Mouse (Mus musculus) intestine, embryonic 15.5 days (tissue): ENCODE results near the gene Trabd2b. TPM values are rescaled to one million over a fixed set of nuclear protein-coding genes. Genes with fewer than 3 reads are reported as not detected.

Source experiments
- ATAC-seq: fragments of 200-750 bp; cut with Nextera tagmentation; 2 replicates; pipeline ENCODE4 v1.8.0; 2017; ENCODE audit warnings: moderate TSS enrichment, moderate library complexity
- H3K27ac ChIP-seq: fragments of 300-500 bp; sonication (generic); 2 replicates; pipeline ENCODE4 v1.5.1; 2015; ENCODE audit warnings: mild to moderate bottlenecking, inconsistent platforms
- H3K27me3 ChIP-seq: fragments of 300-500 bp; sonication (generic); replicated peaks from 2 replicates; pipeline ENCODE4 v1.6.1; 2015; ENCODE audit warnings: inconsistent platforms
- H3K36me3 ChIP-seq: fragments of 300-500 bp; sonication (generic); 2 replicates; pipeline ENCODE4 v1.6.1; 2015; ENCODE audit warnings: inconsistent platforms
- H3K4me1 ChIP-seq: fragments of 300-500 bp; sonication (generic); replicated peaks from 2 replicates; pipeline ENCODE4 v1.6.1; 2015; ENCODE audit warnings: inconsistent platforms
- H3K4me2 ChIP-seq: fragments of 300-500 bp; sonication (generic); replicated peaks from 2 replicates; pipeline ENCODE4 v1.6.1; 2015; ENCODE audit warnings: mild to moderate bottlenecking, inconsistent platforms
- H3K4me3 ChIP-seq: fragments of 300-500 bp; sonication (generic); replicated peaks from 2 replicates; pipeline ENCODE4 v1.5.1; 2015; ENCODE audit warnings: inconsistent platforms
- H3K9ac ChIP-seq: fragments of 300-500 bp; sonication (generic); 2 replicates; pipeline ENCODE4 v1.6.1; 2015; ENCODE audit warnings: inconsistent platforms
- H3K9me3 ChIP-seq: fragments of 300-500 bp; sonication (generic); 2 replicates; pipeline ENCODE4 v1.6.1; 2016; ENCODE audit warnings: inconsistent platforms
- WGBS: fragments of 180-500 bp; shearing (Covaris S2); methylation state at CpG from one replicate; pipeline ENCODE4 v1.1.7; 2015; 5-methylcytosine and 5-hydroxymethylcytosine counted together
- polyA plus RNA-seq: library from polyadenylated mRNA; unstranded; fragments of >200 nt; fragmentation: Nextera tagmentation; extraction: Ambion mirVana; gene quantifications from 2 replicates; pipeline ENCODE4 v1.2.1, GENCODE M21; 2015

Trabd2b gene
- polyA plus RNA-seq, 1 experiment from 2014 or later: 0.53 TPM

- Histone ChIP-seq H3K9ac (no peak overlapping the region), H3K4me3 (no peak overlapping the region), H3K27ac (no peak overlapping the region), H3K4me1 (no peaks in the 10 kb centered on the region), H3K36me3 (no peaks in the 10 kb centered on the region), H3K9me3 (no peaks in the 10 kb centered on the region), H3K27me3 (no peaks in the 10 kb centered on the region), H3K4me2 (no peak overlapping the region)
- WGBS: 23% methylated on average over 5 of the region's 5 CpGs
- peak; percentile 69 for ATAC-seq
Measured at GRCm38 (mm10) chr4:114635889-114636288, 229.4 kb downstream of the Trabd2b start.

DNA sequence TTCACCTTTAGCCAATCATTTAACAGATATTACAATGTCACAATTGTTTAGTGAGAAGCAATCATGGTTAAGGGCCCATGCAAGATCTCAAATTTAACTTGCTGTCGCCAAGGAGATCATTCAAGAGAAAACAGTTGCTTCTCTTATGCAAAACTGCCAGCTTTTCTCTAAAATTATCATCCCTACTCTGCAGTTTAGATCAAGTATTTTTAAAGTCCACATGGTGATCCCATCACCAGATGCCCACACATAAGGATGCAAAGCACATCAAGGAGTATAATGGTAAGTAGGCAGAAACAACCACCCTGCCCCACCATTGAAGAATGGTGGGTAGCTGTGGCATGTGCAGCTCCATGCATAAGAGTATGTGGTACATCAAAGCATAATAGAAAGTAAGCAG, 229.8 kb downstream of the Trabd2b start:
- Histone ChIP-seq H3K4me2 (no peak overlapping the region), H3K4me3 (no peak overlapping the region), H3K27ac (no peak overlapping the region), H3K27me3 (no peaks in the 10 kb centered on the region), H3K9me3 (no peaks in the 10 kb centered on the region), H3K4me1 (no peaks in the 10 kb centered on the region), H3K36me3 (no peaks in the 10 kb centered on the region), H3K9ac (no peak overlapping the region)
- WGBS: 88% methylated on average over 1 of the region's 1 CpGs
- no peak for ATAC-seq

DNA sequence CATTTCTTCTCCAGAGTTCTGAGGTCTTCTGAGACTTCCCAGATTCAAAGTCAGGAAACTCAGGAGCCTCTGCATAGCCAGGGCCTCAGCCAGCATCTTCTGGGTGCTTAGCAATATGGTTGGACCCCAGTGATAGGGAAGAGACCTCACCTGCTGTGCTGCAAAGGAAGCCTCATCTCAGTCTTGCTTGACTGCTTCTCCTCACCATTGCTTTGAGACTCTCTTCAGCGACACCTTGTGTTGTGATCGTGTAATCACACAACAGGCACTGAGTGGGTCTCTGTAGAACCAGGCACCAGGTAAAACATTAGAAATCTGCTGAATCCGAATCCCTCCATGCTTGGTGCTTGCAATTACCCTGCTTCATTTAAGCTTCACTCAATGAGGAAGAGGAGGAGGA, 230.6 kb downstream of the Trabd2b start:
- H3K4me3 ChIP-seq: no peak overlapping the region
- H3K4me1 ChIP-seq: no peaks in the 10 kb centered on the region
- H3K4me2 ChIP-seq: no peak overlapping the region
- H3K36me3 ChIP-seq: no peaks in the 10 kb centered on the region
- H3K9ac ChIP-seq: no peak overlapping the region
- H3K9me3 ChIP-seq: no peaks in the 10 kb centered on the region
- H3K27me3 ChIP-seq: no peaks in the 10 kb centered on the region
- ATAC-seq: no peak
- 17% methylated on average over 3 of the region's 3 CpGs for WGBS
- no peak overlapping the region for H3K27ac ChIP-seq

DNA sequence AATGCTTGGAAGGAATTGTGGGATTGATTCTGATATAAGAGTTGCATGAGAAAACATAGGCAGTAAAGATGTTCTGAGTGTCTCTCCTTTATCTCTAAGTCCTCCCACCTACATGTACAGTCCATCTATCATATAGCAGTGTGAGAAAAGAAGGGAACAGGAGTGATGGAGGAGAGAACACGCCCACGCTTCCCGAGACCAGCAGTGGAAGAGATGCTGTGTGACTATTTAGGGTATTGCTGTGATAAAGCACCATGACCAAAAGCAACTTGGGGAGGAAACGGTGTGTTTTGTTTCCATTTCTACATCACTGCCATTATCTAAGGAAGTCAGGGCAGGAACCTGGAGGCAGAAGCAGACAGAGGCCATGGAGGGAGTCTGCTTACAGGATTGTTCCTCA, 235.9 kb downstream of the Trabd2b start:
- ATAC-seq: no peak
- H3K27ac ChIP-seq: no peak overlapping the region
- 89% methylated on average over 4 of the region's 4 CpGs for WGBS
- no peak overlapping the region for H3K9ac ChIP-seq
- no peaks in the 10 kb centered on the region for H3K27me3 ChIP-seq
- no peaks in the 10 kb centered on the region for H3K9me3 ChIP-seq
- no peaks in the 10 kb centered on the region for H3K36me3 ChIP-seq
- no peak overlapping the region for H3K4me3 ChIP-seq
- no peak overlapping the region for H3K4me2 ChIP-seq
- no peaks in the 10 kb centered on the region for H3K4me1 ChIP-seq

- ATAC-seq: no peak
- Histone ChIP-seq H3K27ac (0 out of 2 replicates have a peak overlapping the region, but pooled peaks have one; percentile 6), H3K4me3 (no peak overlapping the region), H3K4me1 (peaks cover 5% of the 10 kb centered on the region; the same call in 1 of the 2 replicates), H3K27me3 (peaks cover under 1% of the 10 kb centered on the region; the same call in 1 of the 2 replicates), H3K4me2 (peak overlapping the region; percentile 18), H3K36me3 (no peaks in the 10 kb centered on the region), H3K9me3 (no peaks in the 10 kb centered on the region), H3K9ac (no peak overlapping the region)
- WGBS: 24% methylated on average over 20 of the region's 20 CpGs
Measured at GRCm38 (mm10) chr4:114643679-114644208, 237.2 kb downstream of the Trabd2b start.

DNA sequence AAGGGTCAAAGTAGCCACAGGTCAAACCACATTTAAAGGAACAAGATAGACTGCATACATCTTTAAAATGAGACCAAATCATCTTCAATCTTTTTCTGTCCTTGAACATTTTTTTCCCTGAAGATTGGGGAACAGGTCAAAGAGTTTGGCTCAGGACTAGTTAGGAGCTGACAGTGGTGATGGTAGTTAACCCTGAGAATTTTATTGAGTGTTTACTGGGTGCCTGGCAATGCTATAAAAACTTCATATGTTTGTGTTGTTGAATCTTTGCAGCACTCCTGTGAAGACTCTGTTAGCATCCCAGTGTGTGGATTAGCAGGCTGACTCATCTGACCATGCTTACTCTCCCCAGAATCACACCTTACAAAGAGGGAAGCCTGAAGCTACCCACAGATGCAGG, 238.8 kb downstream of the Trabd2b start:
- peaks cover 5% of the 10 kb centered on the region; the same call in 1 of the 2 replicates for H3K27me3 ChIP-seq

GRCm38 (mm10) chr4:114646825-114647681, 240.5 kb downstream of the Trabd2b start:
- ATAC-seq: peak; percentile 88
- H3K27me3 ChIP-seq: peaks cover 5% of the 10 kb centered on the region; the same call in 1 of the 2 replicates
- no peaks in the 10 kb centered on the region for H3K9me3 ChIP-seq
- peak overlapping the region; percentile 86 for H3K27ac ChIP-seq
- peaks cover 9% of the 10 kb centered on the region; the same call in 1 of the 2 replicates for H3K4me1 ChIP-seq
- no peak overlapping the region; the same call in 1 of the 2 replicates for H3K4me2 ChIP-seq
- WGBS: 41% methylated on average over 13 of the region's 13 CpGs
- no peak overlapping the region for H3K4me3 ChIP-seq
- no peak overlapping the region for H3K9ac ChIP-seq
- no peaks in the 10 kb centered on the region for H3K36me3 ChIP-seq

More for the DNA sequence above, 238.8 kb downstream of the Trabd2b start:
- ATAC-seq: no peak
- Histone ChIP-seq H3K36me3 (no peaks in the 10 kb centered on the region), H3K4me2 (no peak overlapping the region), H3K4me3 (no peak overlapping the region), H3K9ac (no peak overlapping the region), H3K9me3 (no peaks in the 10 kb centered on the region), H3K4me1 (peaks cover 6% of the 10 kb centered on the region; the same call in 1 of the 2 replicates), H3K27ac (no peak overlapping the region)

DNA sequence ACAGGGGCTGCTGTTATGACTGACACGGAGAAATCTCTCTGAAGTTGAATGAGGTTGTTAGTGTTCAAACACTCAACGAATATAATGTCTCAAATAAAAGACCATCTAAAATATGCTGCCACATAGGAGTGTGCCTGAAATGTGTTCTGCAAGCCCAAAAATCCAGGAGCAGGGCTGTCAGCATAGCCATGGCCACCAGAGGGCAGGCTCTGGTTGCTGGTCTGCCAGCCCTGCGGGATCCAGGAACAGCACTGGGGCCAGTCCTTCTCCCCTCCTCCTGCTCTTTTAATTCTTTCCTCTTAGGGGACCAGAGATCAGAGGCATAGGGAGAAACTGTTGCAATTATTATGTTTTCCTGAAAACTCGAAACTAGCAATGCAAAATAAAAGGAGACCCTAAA, 241.2 kb downstream of the Trabd2b start:
- peak; percentile 29 for ATAC-seq

GRCm38 (mm10) chr4:114648532-114649074, 242.1 kb downstream of the Trabd2b start:
- Histone ChIP-seq H3K4me1 (peaks cover 9% of the 10 kb centered on the region; the same call in 1 of the 2 replicates), H3K27me3 (peaks cover 5% of the 10 kb centered on the region; the same call in 1 of the 2 replicates), H3K4me2 (peak overlapping the region; percentile 30), H3K4me3 (no peak overlapping the region), H3K27ac (no peak overlapping the region), H3K36me3 (no peaks in the 10 kb centered on the region), H3K9me3 (no peaks in the 10 kb centered on the region), H3K9ac (no peak overlapping the region)
- 13% methylated on average over 28 of the region's 28 CpGs for WGBS
- no peak for ATAC-seq

More for the DNA sequence above, 241.2 kb downstream of the Trabd2b start:
- Histone ChIP-seq H3K4me1 (peaks cover 9% of the 10 kb centered on the region; the same call in 1 of the 2 replicates), H3K4me2 (no peak overlapping the region), H3K27me3 (peaks cover 5% of the 10 kb centered on the region; the same call in 1 of the 2 replicates), H3K27ac (peak overlapping the region; percentile 86), H3K9me3 (no peaks in the 10 kb centered on the region), H3K4me3 (no peak overlapping the region), H3K36me3 (no peaks in the 10 kb centered on the region), H3K9ac (no peak overlapping the region)
- 5% methylated on average over 4 of the region's 4 CpGs for WGBS

GRCm38 (mm10) chr4:114650551-114650950, 244.0 kb downstream of the Trabd2b start:
- H3K27me3 ChIP-seq: peaks cover 5% of the 10 kb centered on the region; the same call in 1 of the 2 replicates
- peaks cover 9% of the 10 kb centered on the region; the same call in 1 of the 2 replicates for H3K4me1 ChIP-seq
- 72% methylated on average over 6 of the region's 6 CpGs for WGBS
- no peaks in the 10 kb centered on the region for H3K9me3 ChIP-seq
- H3K36me3 ChIP-seq: no peaks in the 10 kb centered on the region
- no peak overlapping the region for H3K4me2 ChIP-seq
- no peak overlapping the region for H3K4me3 ChIP-seq
- no peak overlapping the region for H3K9ac ChIP-seq
- no peak for ATAC-seq
- no peak overlapping the region for H3K27ac ChIP-seq

DNA sequence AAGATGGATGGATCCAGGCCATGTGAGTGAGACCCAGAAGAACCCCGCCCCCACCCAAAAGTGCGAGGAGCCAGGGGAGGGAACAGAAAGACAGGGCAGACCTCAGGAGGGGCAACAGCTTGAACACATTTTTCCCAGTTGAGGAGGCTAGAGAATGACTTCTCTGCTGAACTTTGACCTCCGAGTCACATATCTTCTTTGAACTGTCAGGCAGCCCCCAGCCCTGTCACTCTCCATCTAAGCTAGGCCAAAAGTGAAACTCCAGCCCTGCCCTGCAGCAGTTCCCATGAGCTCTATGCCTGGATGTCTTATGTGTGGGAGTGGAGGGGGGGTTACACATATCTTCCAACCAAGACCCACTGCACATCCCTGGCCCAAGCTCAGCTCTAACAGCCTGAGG, 244.5 kb downstream of the Trabd2b start:
- no peak overlapping the region for H3K27ac ChIP-seq
- no peak overlapping the region for H3K4me3 ChIP-seq
- H3K4me2 ChIP-seq: no peak overlapping the region
- H3K9me3 ChIP-seq: no peaks in the 10 kb centered on the region
- H3K27me3 ChIP-seq: peaks cover 5% of the 10 kb centered on the region; the same call in 1 of the 2 replicates
- H3K4me1 ChIP-seq: peaks cover 9% of the 10 kb centered on the region; the same call in 1 of the 2 replicates
- no peaks in the 10 kb centered on the region for H3K36me3 ChIP-seq
- ATAC-seq: no peak
- WGBS: 53% methylated on average over 3 of the region's 3 CpGs
- no peak overlapping the region for H3K9ac ChIP-seq

GRCm38 (mm10) chr4:114651606-114652005, 245.1 kb downstream of the Trabd2b start:
- Histone ChIP-seq H3K4me3 (no peak overlapping the region), H3K4me2 (no peak overlapping the region), H3K27ac (no peak overlapping the region), H3K27me3 (peaks cover 5% of the 10 kb centered on the region; the same call in 1 of the 2 replicates), H3K9ac (no peak overlapping the region), H3K4me1 (peaks cover 9% of the 10 kb centered on the region; the same call in 1 of the 2 replicates), H3K9me3 (no peaks in the 10 kb centered on the region), H3K36me3 (no peaks in the 10 kb centered on the region)
- WGBS: 72% methylated on average over 5 of the region's 5 CpGs
- ATAC-seq: no peak
